Mouse (Mus musculus) forebrain, embryonic 14.5 days (tissue): Measurements from ENCODE around the gene Mob2. TPM values are rescaled to one million over a fixed set of nuclear protein-coding genes. Genes with fewer than 3 reads are reported as not detected.

Experiments used
- ATAC-seq: fragments of 200-750 bp; cut with Nextera tagmentation; 2 replicates; pipeline ENCODE4 v1.8.0; 2017; ENCODE audit warnings: mild to moderate bottlenecking, moderate library complexity
- DNase-seq: peaks from one replicate; pipeline ENCODE4 v3.0.0-alpha.2; 2015; ENCODE audit warnings: low spot score
- H3K27ac ChIP-seq: fragments of 300-500 bp; sonication (generic); 2 replicates; pipeline ENCODE4 v1.5.1; 2014; ENCODE audit warnings: low read depth, mild to moderate bottlenecking, control low read depth, low read length, moderate library complexity
- H3K27me3 ChIP-seq: fragments of 300-500 bp; sonication (generic); replicated peaks from 2 replicates; pipeline ENCODE4 v1.6.1; 2014; ENCODE audit warnings: low read length, control low read depth, mixed read lengths; ENCODE audit not compliant: control insufficient read depth, insufficient read depth
- H3K36me3 ChIP-seq: fragments of 300-500 bp; sonication (generic); 2 replicates; pipeline ENCODE4 v1.6.1; 2014; ENCODE audit warnings: low read length, control low read depth; ENCODE audit not compliant: control insufficient read depth, insufficient read depth
- H3K4me1 ChIP-seq: fragments of 300-500 bp; sonication (generic); 2 replicates; pipeline ENCODE4 v1.6.1; 2014; ENCODE audit warnings: antibody characterized with exemption, low read length, control low read depth; ENCODE audit not compliant: control insufficient read depth, insufficient read depth
- H3K4me2 ChIP-seq: fragments of 300-500 bp; sonication (generic); 2 replicates; pipeline ENCODE4 v1.6.1; 2014; ENCODE audit warnings: mild to moderate bottlenecking, control low read depth, low read length
- H3K4me3 ChIP-seq: fragments of 300-500 bp; sonication (generic); 2 replicates; pipeline ENCODE4 v1.5.1; 2014; ENCODE audit warnings: low read depth, low read length, control low read depth
- H3K9ac ChIP-seq: fragments of 300-500 bp; sonication (generic); 2 replicates; pipeline ENCODE4 v1.6.1; 2014; ENCODE audit warnings: mild to moderate bottlenecking, low read length, control low read depth, moderate library complexity
- H3K9me3 ChIP-seq: fragments of 300-500 bp; sonication (generic); replicated peaks from 2 replicates; pipeline ENCODE4 v1.6.1; 2016; ENCODE audit warnings: low read length, control low read depth, mixed read lengths; ENCODE audit not compliant: control insufficient read depth
- WGBS: fragments of 180-500 bp; shearing (Covaris S2); extraction: QIAGEN DNeasy Blood & Tissue Kit; methylation state at CpG from one replicate; pipeline ENCODE4 v1.1.7; 2014; 5-methylcytosine and 5-hydroxymethylcytosine counted together
- microRNA-seq: library from miRNA; unstranded; fragments of <30 nt; microRNA quantifications from one replicate; pipeline ENCODE4, GENCODE M21; 2016
- polyA plus RNA-seq: library from polyadenylated mRNA; unstranded; fragments of >200 nt; fragmentation: Nextera tagmentation; extraction: Ambion mirVana; gene quantifications from 2 replicates; pipeline ENCODE4 v1.2.1, GENCODE M21; 2014

Mob2 gene
- polyA plus RNA-seq, 1 experiment from 2014 or later = 57.9 TPM

GRCm38 (mm10) chr7:141978003-141978402 is 82.9 kb downstream of the Mob2 start:
- ATAC-seq (peak; percentile 71), DNase-seq (peak; percentile 69)
- Histone ChIP-seq H3K4me2 (no peak overlapping the region), H3K27ac (no peak overlapping the region), H3K9me3 (no peaks in the 10 kb centered on the region), H3K27me3 (no peaks in the 10 kb centered on the region), H3K4me1 (peaks cover 6% of the 10 kb centered on the region), H3K4me3 (no peak overlapping the region), H3K9ac (no peak overlapping the region), H3K36me3 (peaks cover 15% of the 10 kb centered on the region; the same call in 1 of the 2 replicates)
- WGBS = 28% methylated on average over 6 of the region's 6 CpGs

DNA sequence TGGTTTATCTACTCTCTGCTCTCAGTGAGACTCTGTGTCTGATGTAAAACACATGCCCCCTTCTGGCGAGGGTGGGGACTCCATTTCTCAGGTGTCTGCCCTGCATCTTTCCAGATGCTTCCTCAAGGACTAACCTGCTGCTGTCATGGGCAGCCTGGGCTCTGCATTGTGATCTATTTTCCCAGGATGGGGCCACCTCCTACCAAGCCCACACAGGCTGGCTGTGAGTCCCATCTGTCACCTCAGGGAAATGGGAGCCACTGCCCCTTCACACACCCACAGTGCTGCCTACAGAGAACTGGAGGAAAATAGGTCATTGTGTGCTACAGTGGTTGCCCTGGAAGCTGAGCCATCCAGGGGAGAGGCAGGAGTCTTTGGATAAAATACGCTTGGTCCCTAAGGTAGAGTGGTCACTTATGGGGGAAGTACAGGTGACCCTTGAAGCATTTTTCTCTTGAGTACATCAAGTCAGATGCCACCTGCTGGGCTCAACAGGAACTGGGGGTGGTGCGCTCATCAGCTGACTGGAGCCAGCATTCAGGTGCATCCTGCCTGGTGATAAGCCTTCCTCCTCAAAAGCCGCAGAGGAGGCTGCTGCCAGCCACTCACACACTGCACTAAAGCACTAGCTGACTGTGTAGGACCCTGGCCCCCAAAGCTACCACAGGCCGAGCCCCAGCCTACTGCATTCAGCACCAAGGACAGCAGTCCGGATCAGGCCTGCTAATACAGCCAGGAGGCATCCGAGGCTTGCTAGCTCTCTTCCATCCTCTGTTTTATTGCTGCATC is 87.8 kb downstream of the Mob2 start:
- H3K36me3 ChIP-seq = no peaks in the 10 kb centered on the region
- no peaks in the 10 kb centered on the region for H3K27me3 ChIP-seq
- DNase-seq (peak; percentile 23), ATAC-seq (0 out of 2 replicates have a peak, but pooled peaks have one; percentile 14)
- no peak overlapping the region for H3K4me2 ChIP-seq
- no peak overlapping the region for H3K9ac ChIP-seq
- 43% methylated on average over 7 of the region's 7 CpGs for WGBS
- H3K27ac ChIP-seq = no peak overlapping the region
- peaks cover 4% of the 10 kb centered on the region for H3K4me1 ChIP-seq
- no peak overlapping the region for H3K4me3 ChIP-seq
- no peaks in the 10 kb centered on the region for H3K9me3 ChIP-seq

- H3K36me3 ChIP-seq = no peaks in the 10 kb centered on the region
- H3K9me3 ChIP-seq = no peaks in the 10 kb centered on the region
- DNase-seq = no peak
- no peaks in the 10 kb centered on the region for H3K27me3 ChIP-seq
- ATAC-seq = no peak
- H3K4me1 ChIP-seq = peaks cover 17% of the 10 kb centered on the region
- 88% methylated on average over 2 of the region's 2 CpGs for WGBS
- H3K4me3 ChIP-seq = no peak overlapping the region
- H3K4me2 ChIP-seq = no peak overlapping the region
- no peak overlapping the region for H3K27ac ChIP-seq
- no peak overlapping the region for H3K9ac ChIP-seq
These were observed 94.6 kb downstream of the Mob2 start for GRCm38 (mm10) chr7:141966281-141966680.

GRCm38 (mm10) chr7:141962521-141962920 is 98.3 kb downstream of the Mob2 start:
- Histone ChIP-seq H3K4me1 (peaks cover 28% of the 10 kb centered on the region), H3K27ac (no peak overlapping the region), H3K27me3 (no peaks in the 10 kb centered on the region), H3K4me2 (no peak overlapping the region), H3K9ac (no peak overlapping the region), H3K4me3 (no peak overlapping the region), H3K36me3 (no peaks in the 10 kb centered on the region), H3K9me3 (no peaks in the 10 kb centered on the region)
- 97% methylated on average over 3 of the region's 3 CpGs for WGBS
- DNase-seq (peak; percentile 8), ATAC-seq (no peak)

GRCm38 (mm10) chr7:141961491-141961890 is 99.4 kb downstream of the Mob2 start:
- Histone ChIP-seq H3K4me3 (no peak overlapping the region), H3K27me3 (no peaks in the 10 kb centered on the region), H3K27ac (no peak overlapping the region), H3K9ac (no peak overlapping the region), H3K36me3 (no peaks in the 10 kb centered on the region), H3K4me2 (no peak overlapping the region), H3K9me3 (no peaks in the 10 kb centered on the region), H3K4me1 (peaks cover 35% of the 10 kb centered on the region)
- WGBS = 76% methylated on average over 3 of the region's 3 CpGs
- no peak for ATAC-seq
- DNase-seq = no peak

- 88% methylated on average over 2 of the region's 2 CpGs for WGBS
- Histone ChIP-seq H3K4me1 (peaks cover 35% of the 10 kb centered on the region), H3K4me2 (no peak overlapping the region)
These were observed 99.9 kb downstream of the Mob2 start for GRCm38 (mm10) chr7:141960926-141961325.

GRCm38 (mm10) chr7:141959133-141959532 is 101.7 kb downstream of the Mob2 start:
- WGBS = 79% methylated on average over 1 of the region's 1 CpGs
- Histone ChIP-seq H3K9ac (no peak overlapping the region), H3K27me3 (no peaks in the 10 kb centered on the region), H3K27ac (no peak overlapping the region), H3K4me3 (no peak overlapping the region), H3K4me2 (no peak overlapping the region), H3K9me3 (no peaks in the 10 kb centered on the region), H3K36me3 (no peaks in the 10 kb centered on the region), H3K4me1 (peaks cover 47% of the 10 kb centered on the region)
- no peak for DNase-seq
- no peak for ATAC-seq

More at GRCm38 (mm10) chr7:141960926-141961325, 99.9 kb downstream of the Mob2 start:
- Histone ChIP-seq H3K27ac (no peak overlapping the region), H3K4me3 (no peak overlapping the region), H3K36me3 (no peaks in the 10 kb centered on the region), H3K9ac (no peak overlapping the region), H3K9me3 (no peaks in the 10 kb centered on the region), H3K27me3 (no peaks in the 10 kb centered on the region)
- ATAC-seq (no peak), DNase-seq (no peak)

Small RNAs within 50 kb of the gene (microRNA-seq; reads per million reads assigned to microRNA genes)
- 1.2 reads per million for gene Mir3104

Other genes with a start within 250 kb of the Mob2 start
- gene Muc5b, start 222.0 kb downstream of the Mob2 start, polyA plus RNA-seq = 0.01 TPM in 1 of 2 replicates, not detected in the other
- 74.0 and 87.3 TPM in 2 replicates for gene Tollip, start 142.6 kb downstream of the Mob2 start, polyA plus RNA-seq
- 20.8 and 21.7 TPM in 2 replicates for gene Brsk2, start 111.3 kb downstream of the Mob2 start, polyA plus RNA-seq
- gene Dusp8, start 34.8 kb upstream of the Mob2 start, polyA plus RNA-seq = 58.0 and 84.8 TPM in 2 replicates
- gene Gm45618, start 59.7 kb upstream of the Mob2 start, polyA plus RNA-seq = not detected in 2 replicates
- not detected in 2 replicates for gene Gm39115, start 75.0 kb upstream of the Mob2 start, polyA plus RNA-seq
- gene Gm45337, start 83.5 kb upstream of the Mob2 start, polyA plus RNA-seq = not detected in 2 replicates
- gene Gm29735, start 96.0 kb upstream of the Mob2 start, polyA plus RNA-seq = not detected in 2 replicates
- gene Gm4553, start 104.7 kb upstream of the Mob2 start, polyA plus RNA-seq = not detected in 2 replicates
- not detected in 2 replicates for gene Krtap5-2, start 114.9 kb upstream of the Mob2 start, polyA plus RNA-seq
- not detected in 2 replicates for gene Gm10153, start 129.3 kb upstream of the Mob2 start, polyA plus RNA-seq
- not detected in 2 replicates for gene Krtap5-3, start 140.3 kb upstream of the Mob2 start, polyA plus RNA-seq
- not detected in 2 replicates for gene Gm7579, start 150.8 kb upstream of the Mob2 start, polyA plus RNA-seq
- gene Krtap5-5, start 168.9 kb upstream of the Mob2 start, polyA plus RNA-seq = not detected in 2 replicates
- not detected in 2 replicates for gene Gm40460, start 180.0 kb upstream of the Mob2 start, polyA plus RNA-seq
- gene Gm2431, start 197.3 kb upstream of the Mob2 start, polyA plus RNA-seq = not detected in 2 replicates
- gene Gm4559, start 213.3 kb upstream of the Mob2 start, polyA plus RNA-seq = not detected in 2 replicates
- gene Krtap5-1, start 236.1 kb upstream of the Mob2 start, polyA plus RNA-seq = not detected in 2 replicates
- not detected in 2 replicates for gene Krtap5-4, start 242.5 kb upstream of the Mob2 start, polyA plus RNA-seq